Mouse (Mus musculus): ENCODE results near the gene Pnpla5.
A peak's percentile ranks its signal among the peaks of the same experiment; 100 is the strongest.
"Not testable (repeated sequence)": the region's sequence is repeated elsewhere in the genome, so short reads cannot be mapped to it uniquely, and the experiment has no call there.

The Pnpla5 gene

GRCm38 (mm10) chr15:84123075-84123474 lies at the start of gene Pnpla5:
Gene Pnpla5 (minus strand): TSS chr15:84123175.
- no peak for DNase-seq

GRCm38 (mm10) chr15:84171166-84171565 lies 48.2 kb upstream of the Pnpla5 start:
- DNase-seq = no peak

- no peak for DNase-seq
Measured at GRCm38 (mm10) chr15:84169511-84169910, 46.5 kb upstream of the Pnpla5 start.

GRCm38 (mm10) chr15:84168170-84169161 lies 45.5 kb upstream of the Pnpla5 start:
- peak; percentile 91 for DNase-seq

- DNase-seq = peak; percentile 98
Measured at GRCm38 (mm10) chr15:84167600-84167999, 44.6 kb upstream of the Pnpla5 start, which contains the start of gene Pnpla3. Gene Pnpla3 (plus strand): TSS chr15:84167837.

- no peak for DNase-seq
Measured at GRCm38 (mm10) chr15:84166818-84167217, 43.8 kb upstream of the Pnpla5 start.

- DNase-seq = no peak
Measured at GRCm38 (mm10) chr15:84161871-84162270, 38.9 kb upstream of the Pnpla5 start.

- not testable (repeated sequence) for DNase-seq
Measured at GRCm38 (mm10) chr15:84157530-84157929, 34.6 kb upstream of the Pnpla5 start.

GRCm38 (mm10) chr15:84156158-84156557 lies 33.2 kb upstream of the Pnpla5 start:
- DNase-seq = no peak

GRCm38 (mm10) chr15:84140929-84141328 lies 18.0 kb upstream of the Pnpla5 start:
- DNase-seq = peak; percentile 59

- peak; percentile 46 for DNase-seq
Measured at GRCm38 (mm10) chr15:84140109-84140508, 17.1 kb upstream of the Pnpla5 start.

- DNase-seq = no peak
Measured at GRCm38 (mm10) chr15:84139592-84140005, 16.6 kb upstream of the Pnpla5 start.

- DNase-seq = peak; percentile 17
Measured at GRCm38 (mm10) chr15:84136473-84137415, 13.8 kb upstream of the Pnpla5 start.

- peak; percentile 55 for DNase-seq
Measured at GRCm38 (mm10) chr15:84135472-84135871, 12.5 kb upstream of the Pnpla5 start.

- peak; percentile 15 for DNase-seq
Measured at GRCm38 (mm10) chr15:84133440-84133839, 10.5 kb upstream of the Pnpla5 start.

- DNase-seq = no peak
Measured at GRCm38 (mm10) chr15:84131971-84132370, 9.0 kb upstream of the Pnpla5 start.

GRCm38 (mm10) chr15:84131096-84131786 lies 8.3 kb upstream of the Pnpla5 start:
- peak; percentile 70 for DNase-seq

- no peak for DNase-seq
Measured at GRCm38 (mm10) chr15:84126871-84127270, 3.9 kb upstream of the Pnpla5 start.

- no peak for DNase-seq
Measured at GRCm38 (mm10) chr15:84126447-84126846, 3.5 kb upstream of the Pnpla5 start.

GRCm38 (mm10) chr15:84124086-84124485 lies 1.1 kb upstream of the Pnpla5 start:
- no peak for DNase-seq

- DNase-seq = no peak
Measured at GRCm38 (mm10) chr15:84121036-84121435, 1.9 kb downstream of the Pnpla5 start.

- DNase-seq = peak; percentile 63
Measured at GRCm38 (mm10) chr15:84120612-84121011, 2.4 kb downstream of the Pnpla5 start.
